Mouse (Mus musculus): ENCODE data around the gene Eral1. TPM values are rescaled to one million over a fixed set of nuclear protein-coding genes. Genes with fewer than 3 reads are reported as not detected.
"Not testable (repeated sequence)": the region's sequence is repeated elsewhere in the genome, so short reads cannot be mapped to it uniquely, and the experiment has no call there.

Eral1 gene
- polyA plus RNA-seq, 1 experiment, result 18.5 TPM

DNA sequence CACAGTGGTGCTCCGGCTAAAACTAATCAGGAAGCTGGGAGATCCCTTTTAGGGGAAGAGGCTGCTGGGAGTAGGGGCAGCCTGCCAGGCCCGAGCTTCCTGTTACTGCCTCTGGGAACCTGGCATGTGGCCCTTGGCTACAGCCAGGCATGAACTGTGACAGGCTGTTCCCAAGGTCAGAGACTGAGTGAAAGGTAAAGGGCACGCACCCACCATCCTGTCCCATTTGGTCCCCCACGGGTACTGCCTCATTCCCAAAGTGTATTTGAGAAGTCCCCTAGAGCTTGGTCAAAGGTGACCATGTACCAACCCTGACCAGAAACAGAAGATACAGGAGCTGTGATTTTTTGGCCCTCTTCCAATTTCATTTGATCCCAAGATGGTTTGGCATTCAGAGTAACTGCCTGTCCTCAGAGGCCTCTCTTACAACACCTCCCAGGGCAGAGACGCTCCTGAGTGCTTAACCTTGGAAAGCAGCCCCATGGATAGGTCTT lies 35.4 kb downstream of the Eral1 start:
- Histone ChIP-seq H3K4me3 (ENCODE audit: insufficient read depth, low read length) (no peak overlapping the region), H3K27ac (ENCODE audit: insufficient read depth, low read length) (no peak overlapping the region), H3K4me1 (ENCODE audit: control insufficient read depth, insufficient read depth, low read length) (no peaks in the 10 kb centered on the region)
- no peak for TF ChIP-seq CTCF (IDR thresholded peaks at IDR 0.05; ENCODE audit: borderline replicate concordance, insufficient read depth, low read length)
- no peak for TF ChIP-seq POLR2A (IDR thresholded peaks at IDR 0.05; ENCODE audit: low read depth, low read length)

DNA sequence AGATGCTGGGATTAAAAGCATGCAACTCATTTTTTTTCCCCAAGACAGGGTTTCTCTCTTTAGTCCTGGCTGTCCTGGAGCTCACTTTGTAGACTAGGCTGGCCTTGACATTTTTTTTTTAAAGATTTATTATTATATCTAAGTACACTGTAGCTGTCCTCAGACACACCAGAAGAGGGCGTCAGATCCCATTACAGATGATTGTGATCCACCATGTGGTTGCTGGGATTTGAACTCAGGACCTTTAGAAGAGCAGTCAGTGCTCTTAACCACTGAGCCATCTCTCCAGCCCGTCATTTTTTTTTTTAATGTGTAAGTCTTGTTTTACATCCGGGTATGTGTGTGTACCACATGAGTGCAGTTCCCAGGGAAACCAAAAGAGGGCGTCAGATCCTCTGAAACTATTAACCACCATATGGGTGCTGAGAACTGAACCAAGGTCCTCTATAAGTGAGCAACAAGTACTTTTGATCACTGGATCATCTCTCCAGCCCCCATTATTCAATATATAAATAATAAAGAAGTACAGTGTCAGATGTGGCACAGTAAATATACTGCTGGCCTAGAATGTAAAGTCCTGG lies 37.8 kb downstream of the Eral1 start:
- H3K27ac ChIP-seq (ENCODE audit: insufficient read depth, low read length); H3K4me3 ChIP-seq (ENCODE audit: insufficient read depth, low read length); H3K4me1 ChIP-seq (ENCODE audit: control insufficient read depth, insufficient read depth, low read length): not testable (repeated sequence)

DNA sequence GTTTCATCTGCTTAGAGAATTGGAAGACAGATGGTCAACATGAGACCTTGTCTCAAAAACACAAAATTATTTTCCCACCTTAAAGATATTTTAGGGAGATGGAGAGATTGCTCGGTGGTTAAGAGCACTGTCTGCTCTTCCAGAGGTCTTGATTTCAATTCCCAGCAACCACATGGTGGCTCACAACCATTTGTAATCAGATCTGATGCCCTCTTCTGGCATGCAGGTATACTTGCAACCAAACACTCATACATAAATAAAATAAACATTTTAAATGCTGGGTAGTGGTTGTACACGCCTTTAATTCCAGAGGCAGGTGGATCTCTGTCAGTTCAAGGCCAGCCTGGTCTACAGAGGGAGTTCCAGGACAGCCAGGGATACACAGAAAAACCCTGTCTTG lies 39.3 kb downstream of the Eral1 start:
- H3K27ac ChIP-seq (ENCODE audit: insufficient read depth, low read length), result no peak overlapping the region
- H3K4me3 ChIP-seq (ENCODE audit: insufficient read depth, low read length), result no peak overlapping the region
- TF ChIP-seq POLR2A (IDR thresholded peaks at IDR 0.05; ENCODE audit: low read depth, low read length), result no peak
- H3K4me1 ChIP-seq (ENCODE audit: control insufficient read depth, insufficient read depth, low read length), result no peaks in the 10 kb centered on the region

DNA sequence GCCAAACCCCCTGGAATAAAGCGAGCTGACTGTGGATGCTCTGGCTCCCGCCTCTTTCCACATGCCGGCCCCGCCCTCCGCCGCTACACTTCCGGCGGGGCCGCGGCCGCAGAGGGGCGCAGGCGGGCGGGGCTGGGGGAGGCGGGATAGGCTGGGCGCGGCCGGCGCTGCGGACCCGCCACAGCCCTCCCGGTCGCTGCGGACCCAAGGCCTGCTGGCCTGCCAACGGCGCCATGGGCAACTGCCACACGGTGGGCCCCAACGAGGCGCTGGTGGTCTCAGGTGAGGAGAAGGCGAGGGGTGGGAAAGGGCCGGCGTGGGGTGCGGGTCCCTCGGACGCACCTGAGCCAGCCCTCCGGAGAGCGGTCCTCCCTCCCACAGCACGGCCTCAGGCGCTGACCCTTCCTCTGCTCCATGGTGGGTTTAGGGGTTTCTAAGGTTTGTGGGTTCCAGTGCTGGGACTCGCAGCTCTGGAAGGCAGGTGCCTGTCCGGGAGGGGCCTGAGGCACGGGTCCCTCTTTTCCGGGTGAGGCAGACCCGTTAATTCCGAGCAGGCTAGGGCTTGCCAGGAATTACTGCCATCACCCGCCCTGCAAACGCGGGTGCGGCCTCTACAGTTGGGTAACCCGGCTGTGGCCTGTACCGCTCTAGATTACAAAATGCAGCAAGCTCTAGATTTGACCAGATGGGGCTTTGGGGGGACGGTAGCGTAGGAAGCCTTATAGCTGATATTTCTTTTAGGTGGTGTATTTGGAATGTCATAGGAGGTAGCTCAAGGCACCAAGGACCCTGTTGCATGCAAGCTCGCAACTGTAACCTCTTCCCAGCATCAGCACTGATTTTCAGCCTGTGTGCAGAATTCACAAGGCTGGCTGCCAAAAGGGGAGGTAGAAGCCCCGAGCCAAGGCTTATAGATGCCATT lies 42.1 kb downstream of the Eral1 start, which contains the start of gene Flot2:
Gene Flot2, plus strand, starts transcription at position 101 of the 922 bp plus-strand sequence.
- Histone ChIP-seq H3K27ac (ENCODE audit: insufficient read depth, low read length) (peak within 1 kb of the TSS; percentile 67), H3K4me1 (ENCODE audit: control insufficient read depth, insufficient read depth, low read length) (no peaks in the 10 kb centered on the region), H3K4me3 (ENCODE audit: insufficient read depth, low read length) (peak within 1 kb of the TSS; percentile 95)
- TF ChIP-seq POLR2A (IDR thresholded peaks at IDR 0.05; ENCODE audit: low read depth, low read length) (peak; percentile 75), CTCF (IDR thresholded peaks at IDR 0.05; ENCODE audit: borderline replicate concordance, insufficient read depth, low read length) (no peak)

DNA sequence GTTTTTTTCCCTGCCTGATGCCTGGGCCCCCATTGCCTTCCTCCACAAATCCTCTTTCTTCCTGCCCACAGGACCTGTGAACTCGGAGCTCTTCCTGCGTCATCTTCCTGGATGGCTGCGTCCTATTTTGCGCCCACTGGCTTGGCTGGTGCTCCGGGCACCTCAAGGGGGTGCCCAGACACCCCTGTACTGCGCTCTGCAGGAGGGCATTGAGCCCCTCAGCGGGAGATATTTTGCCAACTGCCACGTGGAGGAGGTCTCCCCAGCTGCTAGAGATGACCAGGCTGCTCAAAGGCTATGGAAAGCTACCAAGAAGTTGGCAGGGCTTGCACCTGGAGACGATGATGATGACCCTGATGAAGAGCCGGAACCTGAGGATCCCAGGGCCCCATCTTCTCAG lies 43.4 kb downstream of the Eral1 start:
- H3K4me1 ChIP-seq (ENCODE audit: control insufficient read depth, insufficient read depth, low read length), result no peaks in the 10 kb centered on the region
- no peak overlapping the region for H3K27ac ChIP-seq (ENCODE audit: insufficient read depth, low read length)
- no peak for TF ChIP-seq POLR2A (IDR thresholded peaks at IDR 0.05; ENCODE audit: low read depth, low read length)
- TF ChIP-seq CTCF (IDR thresholded peaks at IDR 0.05; ENCODE audit: borderline replicate concordance, insufficient read depth, low read length), result no peak
- H3K4me3 ChIP-seq (ENCODE audit: insufficient read depth, low read length), result no peak overlapping the region

DNA sequence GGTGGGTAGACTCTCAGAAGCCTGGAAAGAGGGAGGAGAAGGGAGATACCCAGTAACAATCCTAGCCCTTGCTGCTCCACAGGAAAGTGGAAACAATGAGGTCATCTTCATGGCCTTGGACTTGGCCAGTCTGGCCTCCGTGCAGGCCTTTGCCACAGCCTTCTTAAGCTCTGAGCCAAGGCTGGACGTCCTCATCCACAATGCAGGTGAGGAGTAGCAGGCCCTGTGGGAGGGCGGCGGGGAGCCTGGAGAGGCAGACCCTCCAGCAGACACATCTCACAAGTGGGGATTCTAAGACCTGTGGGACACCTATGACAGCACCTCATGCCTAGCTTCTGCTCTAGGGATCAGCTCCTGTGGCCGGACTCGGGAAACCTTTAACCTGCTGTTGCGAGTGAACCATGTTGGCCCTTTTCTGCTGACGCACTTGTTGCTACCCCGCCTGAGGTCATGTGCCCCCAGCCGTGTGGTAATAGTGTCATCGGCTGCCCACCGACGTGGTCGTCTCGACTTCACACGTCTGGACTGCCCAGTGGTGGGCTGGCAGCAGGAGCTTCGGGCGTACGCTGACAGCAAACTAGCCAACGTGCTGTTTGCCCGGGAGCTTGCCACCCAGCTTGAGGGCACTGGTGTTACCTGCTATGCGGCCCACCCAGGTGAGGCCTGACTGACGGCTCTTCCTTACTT lies 46.1 kb downstream of the Eral1 start:
- TF ChIP-seq CTCF (IDR thresholded peaks at IDR 0.05; ENCODE audit: borderline replicate concordance, insufficient read depth, low read length) (no peak), POLR2A (IDR thresholded peaks at IDR 0.05; ENCODE audit: low read depth, low read length) (no peak)
- peaks cover 4% of the 10 kb centered on the region for H3K4me1 ChIP-seq (ENCODE audit: control insufficient read depth, insufficient read depth, low read length)
- H3K4me3 ChIP-seq (ENCODE audit: insufficient read depth, low read length), result no peak overlapping the region
- H3K27ac ChIP-seq (ENCODE audit: insufficient read depth, low read length), result no peak overlapping the region

DNA sequence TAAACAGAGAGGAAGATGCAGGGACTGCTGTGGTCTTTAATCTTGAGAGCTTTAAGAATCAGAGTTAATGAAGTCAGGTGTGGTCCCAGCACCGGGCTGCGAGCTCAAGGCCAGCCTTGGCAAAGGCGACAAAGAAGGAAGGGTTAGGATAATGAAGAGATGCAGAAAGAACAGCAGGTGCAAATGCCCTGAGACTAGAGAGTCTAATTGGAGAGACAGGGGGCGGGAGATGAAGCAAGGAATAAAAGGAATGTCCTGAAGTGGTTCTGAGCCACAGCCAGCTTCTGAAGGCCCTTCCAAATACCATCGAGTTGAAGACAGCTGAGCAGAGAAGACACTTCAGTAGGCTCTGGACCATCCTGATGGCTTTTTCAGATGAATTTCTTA lies 47.4 kb downstream of the Eral1 start:
- TF ChIP-seq POLR2A (IDR thresholded peaks at IDR 0.05; ENCODE audit: low read depth, low read length), result no peak
- TF ChIP-seq CTCF (IDR thresholded peaks at IDR 0.05; ENCODE audit: borderline replicate concordance, insufficient read depth, low read length), result no peak
- peak overlapping the region; percentile 59 for H3K4me3 ChIP-seq (ENCODE audit: insufficient read depth, low read length)
- peaks cover 4% of the 10 kb centered on the region for H3K4me1 ChIP-seq (ENCODE audit: control insufficient read depth, insufficient read depth, low read length)
- H3K27ac ChIP-seq (ENCODE audit: insufficient read depth, low read length), result 0 out of 2 replicates have a peak overlapping the region, but pooled peaks have one; percentile 55

DNA sequence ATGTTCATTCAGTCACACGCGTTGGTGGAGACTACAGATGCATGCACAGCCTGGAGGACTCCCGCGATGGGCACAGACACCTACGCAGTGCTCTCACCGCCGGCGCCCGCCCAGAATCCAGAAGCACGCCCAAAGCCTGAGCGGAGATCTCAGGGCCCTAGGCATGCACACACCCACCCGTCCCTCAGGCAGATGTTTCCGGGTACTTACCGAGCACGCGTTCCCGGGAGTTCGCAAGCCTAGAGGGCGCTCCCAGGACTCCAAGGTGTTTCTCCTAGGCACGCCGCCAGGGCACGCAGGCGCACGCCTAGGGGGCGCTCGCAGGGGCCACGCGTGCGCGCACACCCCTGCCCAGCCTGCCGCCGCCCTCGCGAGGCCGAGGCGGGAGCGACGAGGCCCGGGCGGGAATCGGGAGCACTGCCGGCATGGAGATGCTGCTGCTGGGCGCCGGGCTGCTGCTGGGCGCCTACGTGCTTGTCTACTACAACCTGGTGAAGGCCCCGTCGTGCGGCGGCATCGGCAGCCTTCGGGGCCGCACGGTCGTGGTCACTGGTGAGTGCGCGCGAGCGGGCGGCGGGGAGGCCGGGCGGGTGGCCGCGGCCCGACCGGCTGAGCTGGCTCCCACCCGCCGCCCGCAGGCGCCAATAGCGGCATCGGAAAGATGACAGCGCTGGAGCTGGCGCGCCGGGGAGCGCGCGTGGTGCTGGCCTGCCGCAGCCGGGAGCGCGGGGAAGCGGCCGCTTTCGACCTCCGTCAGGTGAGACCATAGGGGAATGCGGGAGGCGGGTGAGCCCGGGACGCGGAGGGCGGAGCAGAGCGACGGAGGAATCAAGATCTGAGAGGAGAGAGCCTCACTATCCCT lies 48.0 kb downstream of the Eral1 start, which contains the start of gene Dhrs13:
Gene Dhrs13, plus strand, starts transcription at position 334 of the 862 bp plus-strand sequence.
- Histone ChIP-seq H3K27ac (ENCODE audit: insufficient read depth, low read length) (peak within 1 kb of the TSS; percentile 55), H3K4me1 (ENCODE audit: control insufficient read depth, insufficient read depth, low read length) (peaks cover 4% of the 10 kb centered on the region), H3K4me3 (ENCODE audit: insufficient read depth, low read length) (peak within 1 kb of the TSS; percentile 59)
- TF ChIP-seq POLR2A (IDR thresholded peaks at IDR 0.05; ENCODE audit: low read depth, low read length) (peak; percentile 60), CTCF (IDR thresholded peaks at IDR 0.05; ENCODE audit: borderline replicate concordance, insufficient read depth, low read length) (peak; percentile 89)

DNA sequence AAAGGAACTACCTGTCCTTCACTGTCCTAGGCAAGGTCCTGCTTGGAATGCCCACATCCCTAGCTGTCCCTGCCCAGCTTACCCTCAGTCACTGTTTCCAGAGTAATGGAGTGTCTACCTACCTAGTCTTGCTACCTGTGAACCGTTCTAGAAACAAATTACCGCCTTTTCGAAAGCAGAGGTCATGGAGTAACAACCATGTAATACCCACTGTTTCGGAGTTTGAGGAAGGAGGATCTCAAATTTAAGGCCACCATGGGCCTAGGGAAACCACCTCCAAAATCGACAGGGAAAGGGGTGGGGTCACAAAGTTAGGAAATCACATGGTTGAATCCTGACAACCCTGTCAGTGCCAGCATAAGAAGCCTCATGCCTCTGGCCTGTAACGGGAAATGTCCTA lies 48.8 kb downstream of the Eral1 start:
- H3K4me1 ChIP-seq (ENCODE audit: control insufficient read depth, insufficient read depth, low read length), result peaks cover 4% of the 10 kb centered on the region
- TF ChIP-seq POLR2A (IDR thresholded peaks at IDR 0.05; ENCODE audit: low read depth, low read length) (no peak), CTCF (IDR thresholded peaks at IDR 0.05; ENCODE audit: borderline replicate concordance, insufficient read depth, low read length) (no peak)
- H3K4me3 ChIP-seq (ENCODE audit: insufficient read depth, low read length), result no peak overlapping the region

More for the DNA sequence above, 48.8 kb downstream of the Eral1 start:
- peak overlapping the region; percentile 9; the same call in 1 of the 2 replicates for H3K27ac ChIP-seq (ENCODE audit: insufficient read depth, low read length)

All from embryonic fibroblast, embryonic 13.5 days (primary cell).